In the genomic region with DNA sequence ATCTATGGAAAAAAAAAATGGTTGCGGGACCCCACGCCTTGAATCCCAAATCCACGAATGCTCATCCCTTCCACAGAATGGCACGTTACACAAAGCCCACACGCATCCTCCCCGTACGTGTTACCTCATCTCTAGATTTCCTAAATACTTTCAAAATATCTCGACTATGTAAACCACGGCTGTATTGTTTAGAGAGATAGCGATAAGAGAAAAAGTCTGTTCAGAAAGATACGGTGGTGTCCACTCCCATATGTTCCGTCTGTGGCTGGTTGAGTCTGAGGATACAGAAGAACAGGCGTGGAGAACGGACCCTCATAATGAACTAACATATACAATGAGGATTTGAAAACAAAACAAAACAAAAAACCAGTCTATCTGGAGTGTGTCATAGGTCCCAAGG, we compare ENCODE assay signal across 25 mouse cellular contexts. TPM values are rescaled to one million over a fixed set of nuclear protein-coding genes. Genes with fewer than 3 reads are reported as not detected.
DNase-seq lines count a peak whose midpoint lies in the region; ATAC-seq lines count a peak whose summit lies in the region.
"Had no signal": no experiment of that assay in that cellular context is flagged by ENCODE, and none has a peak within 500 bp of the region (broad histone marks: within the 10 kb centered on the region; RNA-seq: fewer than 3 reads in every experiment).

No protein-coding gene starts in this region.

- WGBS in heart, embryonic 13.5 days = 61% methylated on average over 14 of the region's 14 CpGs

- peak overlapping the region; percentile 16; the same call in 1 of the 2 replicates for H3K4me2 ChIP-seq in heart, embryonic 13.5 days
- H3K4me2 ChIP-seq: forebrain, embryonic 13.5 days; hindbrain, embryonic 15.5 days; limb, embryonic 13.5 days; midbrain, embryonic 12.5 days; stomach, embryonic 15.5 days had no signal

- H3K4me3 ChIP-seq in heart, embryonic 13.5 days = no peak overlapping the region
- H3K4me3 ChIP-seq: forebrain, embryonic 13.5 days; hindbrain, embryonic 10.5 days; hindbrain, embryonic 15.5 days; left cerebral cortex, adult 2 months; limb, embryonic 13.5 days; midbrain, embryonic 12.5 days; stomach, embryonic 15.5 days had no signal

- no peak for DNase-seq in heart, adult 9 months (ENCODE audit: low spot score in 2 of 2)
- DNase-seq in 416B (ENCODE audit: low read depth) = peak; percentile 57
- no peak for DNase-seq in left cerebral cortex, adult 18-20 months (ENCODE audit: low spot score in 2 of 2)
- no peak for DNase-seq in cerebellum, adult 9-10 months
- DNase-seq: adrenal gland, adult 8-10 months; cerebellum, adult 2 months; cerebellum, postnatal 25 days; gastrocnemius, postnatal 14 days; heart, adult 11 months; heart, postnatal 14 days; kidney, adult 11 months; kidney, postnatal 14 days; right cerebral cortex, postnatal 14 days had no signal

- H3K9ac ChIP-seq in heart, embryonic 13.5 days = no peak overlapping the region
- H3K9ac ChIP-seq: forebrain, embryonic 13.5 days; hindbrain, embryonic 15.5 days; limb, embryonic 13.5 days; midbrain, embryonic 12.5 days; stomach, embryonic 15.5 days had no signal

- H3K9me3 ChIP-seq in heart, embryonic 13.5 days = no peaks in the 10 kb centered on the region
- H3K9me3 ChIP-seq: forebrain, embryonic 13.5 days; hindbrain, embryonic 10.5 days; hindbrain, embryonic 15.5 days; limb, embryonic 13.5 days; midbrain, embryonic 12.5 days; stomach, embryonic 15.5 days had no signal

- ATAC-seq in heart, embryonic 13.5 days (ENCODE audit: extremely low read depth, insufficient number of reproducible peaks, low FRiP score, low TSS enrichment) = no peak
- peak; percentile 53 for ATAC-seq in common myeloid progenitor, adult 5-6 weeks (replicated peaks; ENCODE audit: low read depth, poor library complexity, severe bottlenecking)
- peak; percentile 59; the same call in 1 of the 2 replicates for ATAC-seq in megakaryocyte progenitor cell, adult 5-6 weeks (replicated peaks; ENCODE audit: poor library complexity)
- ATAC-seq: forebrain, embryonic 13.5 days; inflammation-experienced regulatory T-cells, adult 6 months had no signal

- no peaks in the 10 kb centered on the region for H3K36me3 ChIP-seq in heart, embryonic 13.5 days
- H3K36me3 ChIP-seq: hindbrain, embryonic 10.5 days; hindbrain, embryonic 15.5 days; limb, embryonic 13.5 days; midbrain, embryonic 12.5 days; stomach, embryonic 15.5 days had no signal

- H3K27ac ChIP-seq in heart, embryonic 13.5 days (replicated peaks) = no peak overlapping the region
- H3K27ac ChIP-seq: forebrain, embryonic 13.5 days; hindbrain, embryonic 10.5 days; hindbrain, embryonic 15.5 days; left cerebral cortex, adult 2 months; limb, embryonic 13.5 days; macrophage; midbrain, embryonic 12.5 days; stomach, embryonic 15.5 days had no signal

- H3K27me3 ChIP-seq in heart, embryonic 13.5 days (replicated peaks) = no peaks in the 10 kb centered on the region
- H3K27me3 ChIP-seq: forebrain, embryonic 13.5 days; hindbrain, embryonic 15.5 days; limb, embryonic 13.5 days; midbrain, embryonic 12.5 days; stomach, embryonic 15.5 days had no signal

- peaks cover 19% of the 10 kb centered on the region for H3K4me1 ChIP-seq in heart, embryonic 13.5 days
- H3K4me1 ChIP-seq: forebrain, embryonic 13.5 days; hindbrain, embryonic 15.5 days; midbrain, embryonic 12.5 days; stomach, embryonic 15.5 days had no signal

RNA-seq across cellular contexts. Expression of gene Socs5, which starts 51.1 kb away (rescaled TPM):
- polyA plus RNA-seq in heart, embryonic 13.5 days (2015; fragmentation: Nextera tagmentation; extraction: Ambion mirVana) = 9.2 TPM in 2 replicates
- total RNA-seq in common myeloid progenitor, adult 5-6 weeks (2017) = 7.2 and 10.0 TPM in 2 replicates
- total RNA-seq in megakaryocyte progenitor cell, adult 5-6 weeks (2015) = 4.4 and 5.1 TPM in 2 replicates
- 4.2 and 5.5 TPM in 2 replicates for total RNA-seq in megakaryocyte progenitor cell, adult 5-6 weeks (2017)
- 100 to 1,000 TPM; 130 to 135 TPM for total RNA-seq in left cerebral cortex, adult 18-20 months (2021)

Comparison
In these comparisons a context has a peak if more than half of its experiments do, and no peak if none do; other contexts are left out.
1. RNA of gene Socs5, which starts 51.1 kb away (total RNA-seq): 130 to 135 TPM in left cerebral cortex, adult 18-20 months; 7.2 to 10.0 TPM in common myeloid progenitor, adult 5-6 weeks and 4.2 to 5.5 TPM in megakaryocyte progenitor cell, adult 5-6 weeks; every median in the first group is over 10 times any median in the second.